Mouse (Mus musculus) midbrain, embryonic 14.5 days (tissue): ENCODE measurements at regions not wholly inside any gene's neighbourhood (a gene's known extent, or its start where the extent isn't known, plus 50 kb on each side); places are given as distances from the start of the nearest gene placed in this dataset.
A peak's percentile ranks its signal among the peaks of the same experiment; 100 is the strongest.

Experiments used
- ATAC-seq: fragments of 200-750 bp; cut with Nextera tagmentation; 2 replicates; pipeline ENCODE4 v1.8.0; 2017; ENCODE audit warnings: moderate number of reproducible peaks, moderate library complexity; ENCODE audit not compliant: low FRiP score, low TSS enrichment
- DNase-seq: peaks from one replicate; pipeline ENCODE4 v3.0.0-alpha.2; 2015
- H3K27ac ChIP-seq: fragments of 300-500 bp; sonication (generic); replicated peaks from 2 replicates; pipeline ENCODE4 v1.5.1; 2014; ENCODE audit warnings: mild to moderate bottlenecking, low read depth, low read length, moderate library complexity
- H3K27me3 ChIP-seq: fragments of 300-500 bp; sonication (generic); 2 replicates; pipeline ENCODE4 v1.6.1; 2014; ENCODE audit warnings: low read length, control low read depth, mixed read lengths; ENCODE audit not compliant: control insufficient read depth, insufficient read depth
- H3K36me3 ChIP-seq: fragments of 300-500 bp; sonication (generic); 2 replicates; pipeline ENCODE4 v1.6.1; 2014; ENCODE audit warnings: low read length, control low read depth; ENCODE audit not compliant: control insufficient read depth, insufficient read depth
- H3K4me1 ChIP-seq: fragments of 300-500 bp; sonication (generic); 2 replicates; pipeline ENCODE4 v1.6.1; 2014; ENCODE audit warnings: mild to moderate bottlenecking, antibody characterized with exemption, low read length, control low read depth; ENCODE audit not compliant: control insufficient read depth, insufficient read depth
- H3K4me2 ChIP-seq: fragments of 300-500 bp; sonication (generic); 2 replicates; pipeline ENCODE4 v1.6.1; 2014; ENCODE audit warnings: mild to moderate bottlenecking, low read length, moderate library complexity
- H3K4me3 ChIP-seq: fragments of 300-500 bp; sonication (generic); replicated peaks from 2 replicates; pipeline ENCODE4 v1.5.1; 2014; ENCODE audit warnings: low read depth, low read length
- H3K9ac ChIP-seq: fragments of 300-500 bp; sonication (generic); replicated peaks from 2 replicates; pipeline ENCODE4 v1.6.1; 2014; ENCODE audit warnings: mild to moderate bottlenecking, low read length, moderate library complexity
- H3K9me3 ChIP-seq: fragments of 300-500 bp; sonication (generic); 2 replicates; pipeline ENCODE4 v1.6.1; 2016; ENCODE audit warnings: low read length, control low read depth, mixed read lengths; ENCODE audit not compliant: control insufficient read depth
- WGBS: fragments of 180-500 bp; shearing (Covaris S2); extraction: QIAGEN DNeasy Blood & Tissue Kit; methylation state at CpG from one replicate; pipeline ENCODE4 v1.1.7; 2014; 5-methylcytosine and 5-hydroxymethylcytosine counted together

DNA sequence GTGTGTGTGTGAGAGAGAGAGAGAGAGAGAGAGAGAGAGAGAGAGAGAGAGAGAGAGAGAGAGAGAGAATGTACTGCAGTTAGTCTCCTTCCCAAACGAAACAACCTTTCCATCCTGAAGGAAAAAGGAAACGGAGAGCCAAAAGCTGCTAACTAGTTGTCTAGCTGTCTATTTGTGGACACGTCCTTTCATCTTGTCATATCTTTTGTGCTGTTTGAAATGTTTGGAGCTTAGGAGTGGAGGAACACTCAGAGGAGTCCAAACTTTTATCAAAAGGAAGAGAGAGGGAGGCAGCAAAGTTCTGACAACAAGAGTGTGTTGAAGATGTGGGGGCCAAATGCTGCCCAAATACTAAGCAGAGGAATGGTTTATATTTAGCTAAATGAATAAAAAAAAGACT lies 246.6 kb downstream of the Tmem38b start:
- peak; percentile 35 for DNase-seq
- Histone ChIP-seq H3K9me3 (peaks cover 11% of the 10 kb centered on the region; the same call in 1 of the 2 replicates), H3K36me3 (no peaks in the 10 kb centered on the region), H3K4me3 (no peak overlapping the region), H3K4me2 (no peak overlapping the region), H3K4me1 (peaks cover 14% of the 10 kb centered on the region; the same call in 1 of the 2 replicates), H3K27me3 (no peaks in the 10 kb centered on the region), H3K9ac (no peak overlapping the region), H3K27ac (peak overlapping the region; percentile 45)
- ATAC-seq: no peak
- 8% methylated on average over 3 of the region's 3 CpGs for WGBS

DNA sequence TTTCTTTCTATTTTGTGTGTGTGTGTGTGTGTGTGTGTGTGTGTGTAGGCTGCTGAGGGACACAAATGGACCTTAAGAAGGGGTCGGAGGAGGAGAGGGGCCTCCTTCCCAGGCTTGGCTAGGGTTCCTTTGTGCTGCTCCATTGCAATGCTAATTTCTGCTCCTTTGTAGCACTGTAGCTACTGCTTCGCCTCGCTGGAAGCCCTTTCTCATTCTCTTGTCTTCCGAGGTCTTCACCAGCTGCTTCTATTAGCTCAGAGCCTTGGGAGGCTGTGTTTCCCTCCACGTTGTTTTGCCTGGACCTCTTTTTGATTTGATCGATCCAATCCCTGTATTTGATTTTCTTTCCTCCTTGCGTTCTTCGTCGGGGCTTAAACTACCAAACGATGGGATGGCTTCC lies 247.1 kb downstream of the Tmem38b start:
- Histone ChIP-seq H3K9ac (no peak overlapping the region), H3K27me3 (no peaks in the 10 kb centered on the region), H3K4me1 (peaks cover 14% of the 10 kb centered on the region; the same call in 1 of the 2 replicates), H3K36me3 (no peaks in the 10 kb centered on the region), H3K9me3 (peaks cover 11% of the 10 kb centered on the region; the same call in 1 of the 2 replicates), H3K4me3 (no peak overlapping the region), H3K27ac (peak overlapping the region; percentile 45), H3K4me2 (no peak overlapping the region)
- DNase-seq (peak; percentile 66), ATAC-seq (peak; percentile 76; the same call in 1 of the 2 replicates)
- 3% methylated on average over 10 of the region's 10 CpGs for WGBS

DNA sequence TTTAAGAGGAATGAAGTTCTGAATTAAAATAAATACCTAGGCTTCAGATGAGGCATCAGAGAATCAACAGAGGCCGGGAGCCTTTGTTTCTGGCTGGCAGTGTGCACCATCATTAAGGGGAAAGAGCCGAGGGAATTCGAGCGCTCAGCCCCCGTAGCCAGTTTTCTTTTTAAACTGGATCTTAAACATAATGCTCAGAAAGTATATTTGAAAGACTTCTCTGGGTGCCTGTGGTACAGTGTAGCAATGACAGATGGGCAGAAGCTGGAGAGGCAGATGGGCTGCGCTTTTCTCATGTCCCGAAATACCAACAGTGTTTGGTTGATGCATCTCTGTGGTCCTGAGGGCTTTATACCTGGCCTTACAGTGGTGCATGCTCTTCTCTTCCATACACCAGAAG lies 247.6 kb downstream of the Tmem38b start:
- H3K27me3 ChIP-seq: no peaks in the 10 kb centered on the region
- ATAC-seq (no peak), DNase-seq (peak; percentile 55)
- H3K4me3 ChIP-seq: no peak overlapping the region
- H3K9me3 ChIP-seq: peaks cover 11% of the 10 kb centered on the region; the same call in 1 of the 2 replicates
- H3K9ac ChIP-seq: no peak overlapping the region
- H3K4me2 ChIP-seq: no peak overlapping the region
- WGBS: 22% methylated on average over 7 of the region's 7 CpGs
- H3K36me3 ChIP-seq: no peaks in the 10 kb centered on the region
- H3K4me1 ChIP-seq: peaks cover 14% of the 10 kb centered on the region; the same call in 1 of the 2 replicates
- peak overlapping the region; percentile 45 for H3K27ac ChIP-seq

DNA sequence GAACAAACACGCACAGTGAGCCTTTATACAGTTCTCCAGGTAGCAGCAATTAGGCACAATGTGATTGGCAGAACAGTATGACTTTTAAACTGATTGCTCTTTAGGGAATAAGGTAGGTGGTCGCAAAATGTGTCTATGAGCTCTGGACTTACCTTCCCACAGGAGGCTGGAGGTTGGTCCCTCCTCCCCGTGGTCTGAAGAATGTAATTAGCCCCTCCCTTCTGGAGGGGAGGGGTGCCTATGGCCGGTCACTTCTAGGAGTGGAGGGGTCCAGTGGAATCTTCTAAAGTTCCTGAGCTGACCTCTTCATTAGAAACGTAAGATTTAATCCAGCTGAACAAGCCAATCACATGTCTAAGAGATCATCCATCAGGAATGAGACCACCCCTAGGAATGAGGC lies 248.4 kb downstream of the Tmem38b start:
- H3K36me3 ChIP-seq: no peaks in the 10 kb centered on the region
- ATAC-seq (no peak), DNase-seq (no peak)
- no peak overlapping the region for H3K4me3 ChIP-seq
- no peak overlapping the region for H3K9ac ChIP-seq
- H3K9me3 ChIP-seq: peaks cover 7% of the 10 kb centered on the region; the same call in 1 of the 2 replicates
- WGBS: 57% methylated on average over 5 of the region's 5 CpGs
- H3K4me2 ChIP-seq: no peak overlapping the region
- no peaks in the 10 kb centered on the region for H3K27me3 ChIP-seq
- peaks cover 14% of the 10 kb centered on the region; the same call in 1 of the 2 replicates for H3K4me1 ChIP-seq
- no peak overlapping the region for H3K27ac ChIP-seq

DNA sequence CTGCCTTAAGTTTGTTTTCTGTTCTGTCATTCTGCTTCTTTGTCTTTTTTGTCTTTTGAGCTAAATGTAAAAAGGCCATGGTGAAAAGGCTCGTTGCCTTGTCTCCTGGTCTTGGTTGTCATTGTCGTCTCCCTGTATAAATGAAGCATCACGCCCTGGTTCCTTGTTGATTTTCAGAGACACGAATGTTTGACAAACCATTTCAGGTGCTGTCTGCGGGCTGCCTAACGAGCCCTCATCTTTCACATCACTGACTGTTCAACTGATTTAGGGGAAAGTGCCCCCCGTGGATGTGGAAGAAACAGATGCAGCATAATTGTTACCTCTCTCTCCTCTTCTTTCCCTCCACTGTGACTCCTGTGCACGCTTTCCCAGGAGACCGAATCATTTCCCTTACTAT lies 254.7 kb downstream of the Tmem38b start:
- no peak overlapping the region for H3K27ac ChIP-seq
- 59% methylated on average over 9 of the region's 9 CpGs for WGBS

DNA sequence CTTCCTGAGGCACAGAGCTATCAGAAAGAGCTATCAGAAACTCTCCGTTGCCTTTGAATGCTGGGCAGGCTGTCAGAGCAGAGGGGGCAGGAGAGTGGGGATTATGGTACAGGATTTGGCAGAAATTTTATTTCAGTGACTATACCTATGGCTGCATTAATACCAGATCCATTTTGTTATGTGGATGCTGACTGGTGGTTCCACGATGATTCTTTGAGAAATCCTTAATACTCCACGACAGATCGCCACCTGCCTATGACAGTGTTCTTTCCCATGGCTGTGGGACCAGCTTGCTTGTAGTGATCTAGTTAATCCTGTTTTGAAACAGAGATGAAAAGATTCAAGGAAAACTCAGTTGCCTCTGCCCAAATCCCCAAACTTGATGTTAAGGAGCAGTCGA lies 255.6 kb downstream of the Tmem38b start:
- no peak overlapping the region for H3K27ac ChIP-seq
- ATAC-seq (no peak), DNase-seq (no peak)
- 45% methylated on average over 5 of the region's 5 CpGs for WGBS
- H3K4me1 ChIP-seq: no peaks in the 10 kb centered on the region
- H3K4me2 ChIP-seq: no peak overlapping the region
- H3K9ac ChIP-seq: no peak overlapping the region
- no peaks in the 10 kb centered on the region for H3K9me3 ChIP-seq
- H3K27me3 ChIP-seq: no peaks in the 10 kb centered on the region
- no peak overlapping the region for H3K4me3 ChIP-seq
- no peaks in the 10 kb centered on the region for H3K36me3 ChIP-seq

More for the DNA sequence above, 254.7 kb downstream of the Tmem38b start:
- H3K27me3 ChIP-seq: no peaks in the 10 kb centered on the region
- no peak overlapping the region for H3K4me3 ChIP-seq
- no peak for DNase-seq
- no peaks in the 10 kb centered on the region for H3K4me1 ChIP-seq
- no peak for ATAC-seq
- H3K9ac ChIP-seq: no peak overlapping the region
- H3K4me2 ChIP-seq: no peak overlapping the region
- H3K9me3 ChIP-seq: no peaks in the 10 kb centered on the region
- no peaks in the 10 kb centered on the region for H3K36me3 ChIP-seq

DNA sequence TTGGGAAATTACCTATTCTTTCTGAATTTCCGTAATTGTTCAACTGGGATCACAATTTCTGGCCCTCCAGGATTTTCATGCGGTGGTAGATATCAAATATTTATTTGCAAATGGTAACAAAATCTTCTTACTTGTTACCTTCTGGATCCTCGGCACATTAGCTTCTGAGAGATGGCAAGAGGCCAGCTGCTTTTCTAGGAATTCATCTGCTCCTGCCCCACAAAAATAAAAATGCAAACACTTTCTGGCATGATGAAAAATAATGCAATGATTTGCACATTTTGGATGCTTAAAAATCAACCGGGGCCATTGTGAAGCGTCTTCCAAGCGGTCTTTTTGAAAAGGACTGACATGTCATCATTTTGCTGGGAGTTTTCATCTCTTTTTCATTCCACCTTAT lies 258.9 kb downstream of the Tmem38b start:
- no peak for DNase-seq
- 93% methylated on average over 6 of the region's 6 CpGs for WGBS
- no peak for ATAC-seq

DNA sequence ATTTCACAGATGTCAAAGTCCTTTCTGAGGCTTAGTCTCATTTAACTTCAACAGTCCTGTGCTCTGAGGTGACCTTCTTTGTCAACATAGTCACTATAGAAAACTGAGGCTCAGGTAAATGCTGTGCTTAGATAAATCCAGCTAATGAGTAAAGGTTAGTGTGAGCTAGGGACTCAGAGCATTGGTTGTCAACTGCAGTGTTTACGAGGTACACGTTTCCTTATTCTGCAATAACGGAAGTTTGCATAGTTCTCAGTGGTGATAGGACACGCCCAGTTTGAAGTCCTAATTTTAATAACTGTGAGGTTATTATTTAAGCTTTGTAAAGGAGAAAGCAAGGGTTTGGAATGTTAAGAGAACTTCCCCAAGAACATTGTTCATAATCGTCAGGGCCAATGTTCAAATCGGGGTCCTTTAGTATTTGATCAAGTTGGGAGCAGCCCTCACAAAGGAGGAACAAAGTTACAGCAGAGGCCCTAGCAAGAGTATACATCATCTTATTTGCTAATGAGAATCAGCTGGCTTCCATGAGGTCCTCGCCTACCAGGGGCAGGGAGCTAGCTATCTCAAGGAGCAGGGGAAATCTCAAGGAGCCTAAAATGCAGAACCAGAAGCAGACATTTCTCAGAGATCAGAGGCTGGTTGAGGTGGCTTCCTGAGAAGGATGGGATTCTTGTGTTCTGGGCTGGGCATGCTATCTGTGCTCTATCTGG lies 268.6 kb downstream of the Tmem38b start:
- ATAC-seq: no peak
- H3K36me3 ChIP-seq: no peaks in the 10 kb centered on the region
- WGBS: 92% methylated on average over 7 of the region's 7 CpGs
- no peak overlapping the region for H3K4me2 ChIP-seq
- H3K27me3 ChIP-seq: no peaks in the 10 kb centered on the region
- H3K4me1 ChIP-seq: no peaks in the 10 kb centered on the region
- H3K27ac ChIP-seq: no peak overlapping the region
- H3K4me3 ChIP-seq: no peak overlapping the region
- no peaks in the 10 kb centered on the region for H3K9me3 ChIP-seq
- no peak for DNase-seq
- no peak overlapping the region for H3K9ac ChIP-seq

More for the DNA sequence above, 258.9 kb downstream of the Tmem38b start:
- Histone ChIP-seq H3K4me3 (no peak overlapping the region), H3K4me1 (no peaks in the 10 kb centered on the region), H3K9me3 (no peaks in the 10 kb centered on the region), H3K36me3 (no peaks in the 10 kb centered on the region), H3K27me3 (no peaks in the 10 kb centered on the region), H3K27ac (no peak overlapping the region), H3K9ac (no peak overlapping the region), H3K4me2 (no peak overlapping the region)
